Mouse (Mus musculus): ENCODE measurements around the gene Sumo2.

GRCm38 (mm10) chr11:115506586-115506985 lies 29.5 kb downstream of the Sumo2 start:
- TF ChIP-seq CTCF (IDR thresholded peaks at IDR 0.05; ENCODE audit: low read depth) = no peak
- TF ChIP-seq EP300 (optimal IDR thresholded peaks at IDR 0.05) = no peak
